Mouse (Mus musculus): ENCODE measurements around the gene Il31ra. TPM values are rescaled to one million over a fixed set of nuclear protein-coding genes. Genes with fewer than 3 reads are reported as not detected.

The Il31ra gene
- polyA plus RNA-seq, 1 experiment, result not detected

DNA sequence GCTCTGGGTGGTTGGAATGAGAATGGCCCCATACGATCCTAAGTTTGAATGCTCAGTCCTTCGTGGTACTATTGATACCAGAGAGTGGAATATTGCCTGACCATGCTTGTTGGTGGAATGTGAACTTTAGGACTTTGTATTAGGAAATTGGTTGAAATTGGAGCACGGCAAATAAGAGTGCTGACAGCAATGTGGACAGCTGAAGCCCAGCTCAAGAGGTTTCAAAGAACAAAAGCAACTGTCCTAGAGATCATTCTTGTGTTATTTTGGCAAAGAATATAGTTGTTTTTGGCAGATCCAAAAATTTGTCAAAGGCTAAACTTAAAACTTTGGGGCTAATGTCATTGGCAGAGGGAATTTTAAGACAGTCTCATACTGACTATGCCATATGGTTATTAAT lies 14.4 kb upstream of the Il31ra start:
- H3K4me1 ChIP-seq (ENCODE audit: control insufficient read depth, insufficient read depth, low read length), result no peaks in the 10 kb centered on the region
- no peak for TF ChIP-seq CTCF (IDR thresholded peaks at IDR 0.05; ENCODE audit: control insufficient read depth, insufficient read depth, low read length)
- TF ChIP-seq POLR2A (IDR thresholded peaks at IDR 0.05; ENCODE audit: borderline replicate concordance, control insufficient read depth, low read depth, low read length), result no peak
- no peak overlapping the region for H3K4me3 ChIP-seq (replicated peaks; ENCODE audit: control insufficient read depth, low read depth, low read length)
- 85% methylated on average over 3 of the region's 3 CpGs for WGBS
- H3K27ac ChIP-seq (ENCODE audit: control insufficient read depth, insufficient read depth, low read depth, low read length, poor library complexity), result no peak overlapping the region

DNA sequence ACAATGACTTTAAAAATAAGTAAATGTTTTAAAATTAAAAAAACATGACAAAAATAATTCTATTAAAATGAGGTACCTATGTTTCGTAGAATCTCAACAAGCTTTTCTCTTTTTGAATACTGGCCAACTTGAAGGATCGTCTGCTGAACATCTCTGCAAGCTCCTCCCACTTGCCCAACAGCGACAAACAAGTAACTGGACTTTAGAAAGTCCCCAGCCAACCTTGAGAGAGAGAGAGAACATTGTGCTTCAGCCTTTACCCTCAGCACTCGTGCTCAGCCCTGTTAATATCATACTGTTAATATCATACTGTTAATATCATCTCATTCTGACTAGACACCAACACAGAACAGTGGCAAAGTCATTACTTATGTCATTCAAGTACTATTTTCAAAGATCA lies 10.3 kb upstream of the Il31ra start:
- 74% methylated on average over 4 of the region's 4 CpGs for WGBS
- H3K4me3 ChIP-seq (replicated peaks; ENCODE audit: control insufficient read depth, low read depth, low read length), result no peak overlapping the region
- H3K4me1 ChIP-seq (ENCODE audit: control insufficient read depth, insufficient read depth, low read length), result no peaks in the 10 kb centered on the region
- TF ChIP-seq POLR2A (IDR thresholded peaks at IDR 0.05; ENCODE audit: borderline replicate concordance, control insufficient read depth, low read depth, low read length) (no peak), CTCF (IDR thresholded peaks at IDR 0.05; ENCODE audit: control insufficient read depth, insufficient read depth, low read length) (no peak)
- no peak overlapping the region for H3K27ac ChIP-seq (ENCODE audit: control insufficient read depth, insufficient read depth, low read depth, low read length, poor library complexity)

DNA sequence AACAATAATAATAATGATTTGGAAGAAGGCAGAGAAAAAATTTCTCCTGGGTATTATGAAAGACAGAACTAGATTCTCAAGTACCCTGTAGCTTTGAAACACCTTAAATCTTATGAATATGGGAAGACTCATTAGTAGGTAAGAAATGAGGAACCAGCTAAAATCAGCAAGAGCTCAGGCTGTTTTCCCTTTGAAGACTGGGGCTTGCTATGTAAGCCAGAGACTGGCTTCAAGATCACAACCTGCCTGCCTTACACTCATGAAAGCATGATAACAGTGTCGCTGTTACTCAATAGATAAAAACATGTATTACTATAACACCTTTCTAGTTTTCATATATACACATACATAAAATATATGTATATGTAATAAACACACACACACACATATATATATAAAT lies 9.7 kb upstream of the Il31ra start:
- H3K4me1 ChIP-seq (ENCODE audit: control insufficient read depth, insufficient read depth, low read length), result no peaks in the 10 kb centered on the region
- 55% methylated on average over 1 of the region's 1 CpGs for WGBS

GRCm38 (mm10) chr13:112602607-112603006 lies 8.4 kb upstream of the Il31ra start:
- Histone ChIP-seq H3K4me1 (ENCODE audit: control insufficient read depth, insufficient read depth, low read length) (no peaks in the 10 kb centered on the region), H3K27ac (ENCODE audit: control insufficient read depth, insufficient read depth, low read depth, low read length, poor library complexity) (no peak overlapping the region), H3K4me3 (replicated peaks; ENCODE audit: control insufficient read depth, low read depth, low read length) (no peak overlapping the region)
- TF ChIP-seq POLR2A (IDR thresholded peaks at IDR 0.05; ENCODE audit: borderline replicate concordance, control insufficient read depth, low read depth, low read length) (no peak), CTCF (IDR thresholded peaks at IDR 0.05; ENCODE audit: control insufficient read depth, insufficient read depth, low read length) (no peak)
- WGBS, result 87% methylated on average over 2 of the region's 2 CpGs

More for the DNA sequence above, 9.7 kb upstream of the Il31ra start:
- TF ChIP-seq POLR2A (IDR thresholded peaks at IDR 0.05; ENCODE audit: borderline replicate concordance, control insufficient read depth, low read depth, low read length) (no peak), CTCF (IDR thresholded peaks at IDR 0.05; ENCODE audit: control insufficient read depth, insufficient read depth, low read length) (no peak)
- Histone ChIP-seq H3K27ac (ENCODE audit: control insufficient read depth, insufficient read depth, low read depth, low read length, poor library complexity) (no peak overlapping the region), H3K4me3 (replicated peaks; ENCODE audit: control insufficient read depth, low read depth, low read length) (no peak overlapping the region)

DNA sequence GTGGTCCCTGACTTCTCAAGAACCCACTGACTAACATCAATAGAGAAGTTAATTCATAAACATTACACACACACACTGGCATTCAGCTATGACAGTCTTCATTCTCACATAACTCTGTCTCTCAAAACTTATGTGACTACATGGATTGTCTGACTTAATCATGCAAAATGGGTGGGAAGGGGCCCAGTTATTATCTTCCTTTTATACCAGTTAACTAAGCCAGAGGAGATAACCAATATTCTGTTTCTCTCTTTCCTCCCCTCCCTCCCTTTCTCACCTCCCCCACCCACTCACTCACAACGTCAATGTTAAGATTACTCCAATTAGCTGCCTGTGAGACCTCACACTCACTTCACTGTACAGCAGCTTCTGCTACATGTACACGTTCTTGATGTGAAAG lies 3.9 kb downstream of the Il31ra start:
- H3K4me3 ChIP-seq (replicated peaks; ENCODE audit: control insufficient read depth, low read depth, low read length), result no peak overlapping the region
- WGBS, result 62% methylated on average over 2 of the region's 2 CpGs
- no peak overlapping the region for H3K27ac ChIP-seq (ENCODE audit: control insufficient read depth, insufficient read depth, low read depth, low read length, poor library complexity)
- TF ChIP-seq CTCF (IDR thresholded peaks at IDR 0.05; ENCODE audit: control insufficient read depth, insufficient read depth, low read length), result no peak
- TF ChIP-seq POLR2A (IDR thresholded peaks at IDR 0.05; ENCODE audit: borderline replicate concordance, control insufficient read depth, low read depth, low read length), result no peak
- no peaks in the 10 kb centered on the region for H3K4me1 ChIP-seq (ENCODE audit: control insufficient read depth, insufficient read depth, low read length)

- H3K27ac ChIP-seq (ENCODE audit: control insufficient read depth, insufficient read depth, low read depth, low read length, poor library complexity), result no peak overlapping the region
- H3K4me1 ChIP-seq (ENCODE audit: control insufficient read depth, insufficient read depth, low read length), result no peaks in the 10 kb centered on the region
- TF ChIP-seq POLR2A (IDR thresholded peaks at IDR 0.05; ENCODE audit: borderline replicate concordance, control insufficient read depth, low read depth, low read length), result no peak
- no peak for TF ChIP-seq CTCF (IDR thresholded peaks at IDR 0.05; ENCODE audit: control insufficient read depth, insufficient read depth, low read length)
- no peak overlapping the region for H3K4me3 ChIP-seq (replicated peaks; ENCODE audit: control insufficient read depth, low read depth, low read length)
Measured at GRCm38 (mm10) chr13:112589625-112590024, 4.5 kb downstream of the Il31ra start.

DNA sequence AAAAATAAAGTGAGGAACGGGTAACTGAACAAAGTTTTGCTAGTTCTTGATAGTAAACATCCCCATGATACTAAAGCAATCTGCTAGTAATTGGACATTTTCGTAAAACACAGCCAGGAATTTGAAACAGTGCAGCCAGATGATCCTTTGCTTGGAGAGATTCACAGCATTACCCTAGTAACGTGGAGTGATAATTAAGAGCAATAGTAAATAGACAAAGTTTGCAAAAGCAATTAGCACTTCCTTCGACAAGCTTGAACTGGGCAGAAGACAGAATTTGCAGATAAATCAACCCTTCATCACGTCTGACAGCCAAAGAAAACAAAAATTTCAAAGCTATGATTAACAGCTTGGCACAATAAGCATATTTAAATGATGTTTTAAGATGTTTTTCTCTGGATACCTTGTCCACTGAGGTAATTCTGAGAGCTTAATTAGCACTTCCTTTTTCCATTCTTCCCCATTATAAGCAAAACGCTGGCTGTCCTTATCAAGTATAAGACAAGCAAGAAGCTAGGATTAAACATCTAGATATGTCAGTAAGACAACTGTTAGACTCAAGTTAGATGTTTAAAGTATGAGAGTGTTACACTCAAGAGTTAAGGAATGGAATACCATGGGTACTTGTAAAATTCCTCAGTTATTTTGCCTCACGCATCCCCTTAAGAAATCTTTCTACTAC lies 9.5 kb downstream of the Il31ra start:
- no peak overlapping the region for H3K4me3 ChIP-seq (replicated peaks; ENCODE audit: control insufficient read depth, low read depth, low read length)
- H3K4me1 ChIP-seq (ENCODE audit: control insufficient read depth, insufficient read depth, low read length), result no peaks in the 10 kb centered on the region
- H3K27ac ChIP-seq (ENCODE audit: control insufficient read depth, insufficient read depth, low read depth, low read length, poor library complexity), result no peak overlapping the region
- no peak for TF ChIP-seq CTCF (IDR thresholded peaks at IDR 0.05; ENCODE audit: control insufficient read depth, insufficient read depth, low read length)
- no peak for TF ChIP-seq POLR2A (IDR thresholded peaks at IDR 0.05; ENCODE audit: borderline replicate concordance, control insufficient read depth, low read depth, low read length)
- WGBS, result 66% methylated on average over 7 of the region's 7 CpGs

DNA sequence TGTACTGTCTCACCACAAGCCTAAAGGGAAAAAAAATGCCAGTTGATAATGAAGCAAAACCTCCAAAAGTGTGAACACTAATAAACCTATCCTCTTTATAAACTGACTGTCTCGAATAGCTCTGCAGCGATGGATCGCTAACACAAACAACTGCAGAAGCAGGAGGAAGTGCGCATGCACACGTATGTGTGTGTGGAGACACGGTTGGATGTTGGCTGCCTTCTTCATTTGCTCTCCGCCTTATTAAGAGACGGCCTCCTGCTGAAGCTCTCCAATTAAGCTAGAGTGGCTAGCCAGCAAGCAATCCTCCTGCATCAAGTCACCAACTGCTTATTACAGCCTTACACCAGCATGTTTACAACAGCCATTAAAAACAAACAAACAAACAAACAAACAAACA lies 11.9 kb downstream of the Il31ra start:
- H3K4me3 ChIP-seq (replicated peaks; ENCODE audit: control insufficient read depth, low read depth, low read length), result no peak overlapping the region
- no peaks in the 10 kb centered on the region for H3K4me1 ChIP-seq (ENCODE audit: control insufficient read depth, insufficient read depth, low read length)
- TF ChIP-seq CTCF (IDR thresholded peaks at IDR 0.05; ENCODE audit: control insufficient read depth, insufficient read depth, low read length), result no peak
- TF ChIP-seq POLR2A (IDR thresholded peaks at IDR 0.05; ENCODE audit: borderline replicate concordance, control insufficient read depth, low read depth, low read length), result no peak
- 73% methylated on average over 8 of the region's 8 CpGs for WGBS
- H3K27ac ChIP-seq (ENCODE audit: control insufficient read depth, insufficient read depth, low read depth, low read length, poor library complexity), result no peak overlapping the region

DNA sequence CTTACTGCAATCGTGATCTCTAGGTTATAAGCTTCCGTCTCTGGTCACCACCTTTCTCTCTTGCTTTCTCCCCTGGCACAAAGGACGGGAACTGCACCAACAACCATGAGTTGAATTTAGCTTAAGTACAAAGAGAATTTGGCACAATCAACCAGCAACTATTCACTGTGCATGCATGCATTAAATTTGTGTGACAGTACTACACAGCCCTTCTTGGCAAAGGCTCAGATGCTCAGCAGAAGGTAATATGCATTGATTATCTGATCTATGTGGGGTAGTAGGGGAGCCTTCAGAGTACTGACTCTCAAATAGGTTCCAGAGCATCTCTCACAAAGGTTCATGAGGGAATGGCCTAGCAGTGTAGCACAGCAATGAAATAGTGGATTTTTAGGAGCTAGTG lies 12.4 kb downstream of the Il31ra start:
- TF ChIP-seq CTCF (IDR thresholded peaks at IDR 0.05; ENCODE audit: control insufficient read depth, insufficient read depth, low read length), result no peak
- no peak for TF ChIP-seq POLR2A (IDR thresholded peaks at IDR 0.05; ENCODE audit: borderline replicate concordance, control insufficient read depth, low read depth, low read length)
- Histone ChIP-seq H3K27ac (ENCODE audit: control insufficient read depth, insufficient read depth, low read depth, low read length, poor library complexity) (no peak overlapping the region), H3K4me1 (ENCODE audit: control insufficient read depth, insufficient read depth, low read length) (no peaks in the 10 kb centered on the region), H3K4me3 (replicated peaks; ENCODE audit: control insufficient read depth, low read depth, low read length) (no peak overlapping the region)
- 74% methylated on average over 3 of the region's 3 CpGs for WGBS
